Mouse (Mus musculus) kidney, embryonic 15.5 days (tissue): Measurements from ENCODE around the gene Oas1g. TPM values are rescaled to one million over a fixed set of nuclear protein-coding genes. Genes with fewer than 3 reads are reported as not detected.
"Not testable (repeated sequence)": the region's sequence is repeated elsewhere in the genome, so short reads cannot be mapped to it uniquely, and the experiment has no call there.

Experiments
- ATAC-seq: fragments of 200-750 bp; cut with Nextera tagmentation; replicated peaks from 2 replicates; pipeline ENCODE4 v1.8.0; 2017; ENCODE audit warnings: moderate TSS enrichment; ENCODE audit not compliant: low FRiP score
- H3K27ac ChIP-seq: fragments of 300-500 bp; sonication (generic); 2 replicates; pipeline ENCODE4 v1.5.1; 2015; ENCODE audit warnings: mild to moderate bottlenecking, inconsistent platforms
- H3K27me3 ChIP-seq: fragments of 300-500 bp; sonication (generic); 2 replicates; pipeline ENCODE4 v1.6.1; 2015; ENCODE audit warnings: inconsistent platforms
- H3K36me3 ChIP-seq: fragments of 300-500 bp; sonication (generic); 2 replicates; pipeline ENCODE4 v1.6.1; 2015; ENCODE audit warnings: inconsistent platforms
- H3K4me1 ChIP-seq: fragments of 300-500 bp; sonication (generic); 2 replicates; pipeline ENCODE4 v1.6.1; 2015; ENCODE audit warnings: inconsistent platforms
- H3K4me2 ChIP-seq: fragments of 300-500 bp; sonication (generic); 2 replicates; pipeline ENCODE4 v1.6.1; 2015; ENCODE audit warnings: moderate library complexity, mild to moderate bottlenecking, inconsistent platforms
- H3K4me3 ChIP-seq: fragments of 300-500 bp; sonication (generic); replicated peaks from 2 replicates; pipeline ENCODE4 v1.5.1; 2015; ENCODE audit warnings: mild to moderate bottlenecking, inconsistent platforms
- H3K9ac ChIP-seq: fragments of 300-500 bp; sonication (generic); 2 replicates; pipeline ENCODE4 v1.6.1; 2015; ENCODE audit warnings: mild to moderate bottlenecking, inconsistent platforms
- H3K9me3 ChIP-seq: fragments of 300-500 bp; sonication (generic); replicated peaks from 2 replicates; pipeline ENCODE4 v1.6.1; 2016; ENCODE audit warnings: inconsistent platforms
- WGBS: fragments of 180-500 bp; shearing (Covaris S2); methylation state at CpG from one replicate; pipeline ENCODE4 v1.1.7; 2015; ENCODE audit warnings: mixed read lengths; 5-methylcytosine and 5-hydroxymethylcytosine counted together
- polyA plus RNA-seq: library from polyadenylated mRNA; unstranded; fragments of >200 nt; fragmentation: Nextera tagmentation; extraction: Ambion mirVana; gene quantifications from 2 replicates; pipeline ENCODE4 v1.2.1, GENCODE M21; 2015

Oas1g gene
- polyA plus RNA-seq, result 0.68 and 0.81 TPM in 2 replicates

DNA sequence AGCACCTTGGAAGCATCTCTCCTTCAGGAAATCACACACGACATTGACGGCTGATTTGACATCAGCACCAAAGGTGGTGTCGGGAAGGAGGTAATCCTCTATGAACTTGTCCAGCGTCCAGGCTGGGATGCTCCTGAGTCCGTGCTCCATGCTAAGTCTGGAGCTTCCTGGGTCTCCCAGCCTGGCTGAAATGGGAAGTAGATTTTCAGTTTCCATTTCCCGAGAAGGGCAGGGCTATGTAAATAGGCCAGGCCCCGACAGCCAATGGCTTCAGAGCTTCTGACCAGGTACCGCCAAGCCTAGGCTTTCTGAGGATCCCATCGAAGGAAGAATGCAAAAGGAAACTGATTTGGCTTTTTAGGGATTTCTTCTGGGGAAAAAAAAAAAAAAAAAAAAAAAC is at the start of gene Oas1g:
Gene Oas1g, minus strand, starts transcription at position 201 of the 400 bp plus-strand sequence.
- not testable (repeated sequence) for H3K9me3 ChIP-seq, H3K27me3 ChIP-seq, H3K4me2 ChIP-seq, H3K27ac ChIP-seq, ATAC-seq, H3K9ac ChIP-seq, H3K4me1 ChIP-seq, H3K36me3 ChIP-seq, H3K4me3 ChIP-seq
- 22% methylated on average over 6 of the region's 9 CpGs for WGBS

DNA sequence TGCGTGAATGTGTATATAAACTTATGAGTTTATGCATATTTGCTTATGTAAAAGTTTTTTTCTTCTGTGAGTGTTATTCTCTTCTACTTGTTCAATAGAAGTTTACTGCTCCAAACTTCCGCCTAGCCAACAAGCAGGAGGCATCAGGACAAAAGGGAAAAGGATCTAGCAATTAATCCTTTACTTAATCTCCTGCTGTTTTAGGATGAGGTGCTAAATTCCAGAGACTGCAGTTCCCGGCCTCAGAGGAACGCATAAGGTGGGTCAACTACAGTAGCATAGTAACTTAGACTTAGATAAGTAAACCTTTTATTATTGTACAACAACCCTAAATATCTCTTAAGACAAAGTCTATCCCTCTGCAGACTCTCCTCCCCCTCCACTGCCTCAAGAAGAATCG is 46.6 kb upstream of the Oas1g start:
- ATAC-seq, result no peak
- Histone ChIP-seq H3K4me1 (no peaks in the 10 kb centered on the region), H3K27me3 (no peaks in the 10 kb centered on the region), H3K4me3 (no peak overlapping the region), H3K4me2 (no peak overlapping the region), H3K9me3 (no peaks in the 10 kb centered on the region), H3K9ac (no peak overlapping the region), H3K36me3 (no peaks in the 10 kb centered on the region), H3K27ac (no peak overlapping the region)
- WGBS, result 17% methylated on average over 5 of the region's 5 CpGs

GRCm38 (mm10) chr5:120927036-120927435 is 39.6 kb upstream of the Oas1g start:
- WGBS, result 8% methylated on average over 1 of the region's 1 CpGs
- Histone ChIP-seq H3K9me3 (no peaks in the 10 kb centered on the region), H3K4me3 (no peak overlapping the region), H3K4me2 (no peak overlapping the region), H3K36me3 (no peaks in the 10 kb centered on the region), H3K27ac (no peak overlapping the region), H3K4me1 (no peaks in the 10 kb centered on the region), H3K9ac (no peak overlapping the region), H3K27me3 (no peaks in the 10 kb centered on the region)
- no peak for ATAC-seq

DNA sequence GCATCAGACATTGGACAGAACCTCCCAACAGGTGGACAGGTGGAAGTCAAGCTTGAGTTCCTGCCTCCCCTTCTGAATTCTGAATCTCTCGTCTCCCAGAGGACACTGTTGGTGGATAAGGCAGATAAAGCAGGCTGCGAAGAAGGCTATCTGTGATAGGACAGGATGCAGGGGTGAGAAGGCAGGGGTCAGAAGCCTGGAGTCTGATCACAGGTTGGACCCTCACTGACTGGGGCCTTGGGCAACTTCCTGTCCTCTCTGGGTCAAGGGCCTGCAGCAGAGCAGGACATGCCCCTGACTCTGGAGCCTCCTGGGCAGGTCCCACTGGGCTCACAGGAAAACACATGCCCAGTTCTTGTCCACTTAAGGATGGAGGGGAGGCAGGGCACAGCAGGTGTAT is 38.9 kb upstream of the Oas1g start:
- 63% methylated on average over 2 of the region's 2 CpGs for WGBS
- not testable (repeated sequence) for H3K9ac ChIP-seq, H3K4me2 ChIP-seq, H3K27ac ChIP-seq, H3K27me3 ChIP-seq, H3K9me3 ChIP-seq, ATAC-seq, H3K4me3 ChIP-seq, H3K36me3 ChIP-seq, H3K4me1 ChIP-seq

DNA sequence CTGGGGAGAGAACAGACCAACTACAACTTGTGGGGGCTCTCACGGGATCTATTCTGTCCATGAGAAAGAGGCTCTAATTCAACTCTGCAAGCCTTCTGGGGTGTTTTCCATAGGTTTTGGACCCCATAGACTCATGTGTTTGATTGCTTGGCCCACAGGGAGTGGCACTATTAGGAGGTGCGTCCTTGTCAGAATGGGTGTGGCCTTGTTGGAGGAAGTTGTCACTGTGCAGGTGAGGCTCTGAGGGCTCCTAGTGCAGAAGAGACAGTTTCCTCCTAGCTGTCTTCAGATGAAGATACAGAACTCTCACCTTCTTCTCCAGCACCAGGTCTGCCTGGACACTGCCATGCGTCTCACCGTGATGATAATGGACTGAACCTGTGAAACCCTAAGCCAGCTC is 37.1 kb upstream of the Oas1g start:
- not testable (repeated sequence) for ATAC-seq, H3K9me3 ChIP-seq, H3K27me3 ChIP-seq, H3K27ac ChIP-seq, H3K4me2 ChIP-seq, H3K36me3 ChIP-seq, H3K9ac ChIP-seq, H3K4me1 ChIP-seq, H3K4me3 ChIP-seq
- 79% methylated on average over 4 of the region's 4 CpGs for WGBS

GRCm38 (mm10) chr5:120923969-120924368 is 36.6 kb upstream of the Oas1g start:
- Histone ChIP-seq H3K27me3 (no peaks in the 10 kb centered on the region), H3K36me3 (no peaks in the 10 kb centered on the region), H3K4me1 (no peaks in the 10 kb centered on the region), H3K4me2 (no peak overlapping the region), H3K27ac (no peak overlapping the region), H3K9ac (no peak overlapping the region), H3K9me3 (no peaks in the 10 kb centered on the region), H3K4me3 (no peak overlapping the region)
- WGBS, result 57% methylated on average over 4 of the region's 4 CpGs
- no peak for ATAC-seq

DNA sequence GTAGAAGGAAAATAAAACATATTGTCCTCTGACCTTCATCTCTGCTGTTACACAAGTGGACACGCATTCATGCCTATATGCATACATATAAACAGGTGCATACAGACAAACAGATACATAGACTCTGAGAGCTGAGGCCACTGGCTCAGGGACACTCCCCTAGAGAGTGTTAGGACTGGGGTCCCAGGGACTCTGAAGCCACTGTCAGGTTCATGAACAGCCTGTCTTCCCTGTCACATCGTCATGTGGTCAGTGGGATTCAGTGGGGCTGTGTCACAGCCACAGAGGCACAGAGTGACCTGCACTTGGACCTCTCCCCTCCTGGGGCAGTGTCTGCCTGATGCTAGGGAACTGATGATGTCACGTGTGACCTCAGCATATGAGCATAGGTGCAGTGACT is 32.9 kb upstream of the Oas1g start:
- ATAC-seq, result no peak
- H3K4me3 ChIP-seq, result no peak overlapping the region
- H3K36me3 ChIP-seq, result no peaks in the 10 kb centered on the region
- H3K4me1 ChIP-seq, result no peaks in the 10 kb centered on the region
- no peak overlapping the region for H3K27ac ChIP-seq
- H3K27me3 ChIP-seq, result no peaks in the 10 kb centered on the region
- 77% methylated on average over 3 of the region's 3 CpGs for WGBS
- H3K4me2 ChIP-seq, result no peak overlapping the region
- H3K9ac ChIP-seq, result no peak overlapping the region
- no peaks in the 10 kb centered on the region for H3K9me3 ChIP-seq

GRCm38 (mm10) chr5:120919156-120919935 is 31.9 kb upstream of the Oas1g start:
- not testable (repeated sequence) for H3K36me3 ChIP-seq, ATAC-seq, H3K9me3 ChIP-seq, H3K9ac ChIP-seq, H3K4me1 ChIP-seq, H3K27me3 ChIP-seq, H3K4me3 ChIP-seq, H3K27ac ChIP-seq, H3K4me2 ChIP-seq
- WGBS, result 66% methylated on average over 2 of the region's 2 CpGs

GRCm38 (mm10) chr5:120914204-120914603 is 26.8 kb upstream of the Oas1g start, which contains the start of gene Oas1d:
Gene Oas1d (plus strand): TSS chr5:120914536.
- H3K4me3 ChIP-seq, H3K36me3 ChIP-seq, H3K27ac ChIP-seq, H3K4me2 ChIP-seq, H3K4me1 ChIP-seq, H3K9me3 ChIP-seq, H3K9ac ChIP-seq, ATAC-seq, H3K27me3 ChIP-seq: not testable (repeated sequence)
- 37% methylated on average over 8 of the region's 8 CpGs for WGBS

- Histone ChIP-seq H3K9me3 (no peaks in the 10 kb centered on the region), H3K36me3 (no peaks in the 10 kb centered on the region), H3K4me1 (no peaks in the 10 kb centered on the region), H3K4me2 (no peak overlapping the region), H3K4me3 (no peak overlapping the region), H3K9ac (no peak overlapping the region), H3K27ac (no peak overlapping the region), H3K27me3 (no peaks in the 10 kb centered on the region)
- no peak for ATAC-seq
- 52% methylated on average over 7 of the region's 7 CpGs for WGBS
Observed at GRCm38 (mm10) chr5:120908196-120908920, 20.9 kb upstream of the Oas1g start.

GRCm38 (mm10) chr5:120906791-120907733 is 19.6 kb upstream of the Oas1g start, which contains the start of gene Oas1a:
Gene Oas1a (minus strand): TSS chr5:120907521.
- H3K4me1 ChIP-seq, H3K36me3 ChIP-seq, H3K9ac ChIP-seq, ATAC-seq, H3K27ac ChIP-seq, H3K9me3 ChIP-seq, H3K4me3 ChIP-seq, H3K27me3 ChIP-seq: not testable (repeated sequence)
- WGBS, result 34% methylated on average over 10 of the region's 12 CpGs
- H3K4me2 ChIP-seq, result peak within 1 kb of the TSS; percentile 30

- no peaks in the 10 kb centered on the region for H3K36me3 ChIP-seq
- H3K4me1 ChIP-seq, result no peaks in the 10 kb centered on the region
- ATAC-seq, result no peak
- no peak overlapping the region for H3K27ac ChIP-seq
- no peak overlapping the region for H3K9ac ChIP-seq
- WGBS, result 86% methylated on average over 5 of the region's 5 CpGs
- no peak overlapping the region for H3K4me3 ChIP-seq
- no peak overlapping the region for H3K4me2 ChIP-seq
- no peaks in the 10 kb centered on the region for H3K27me3 ChIP-seq
- H3K9me3 ChIP-seq, result no peaks in the 10 kb centered on the region
Observed at GRCm38 (mm10) chr5:120902056-120902455, 14.6 kb upstream of the Oas1g start.
